Mouse (Mus musculus): Measurements from ENCODE around the gene Zfp511. TPM values are rescaled to one million over a fixed set of nuclear protein-coding genes. Genes with fewer than 3 reads are reported as not detected.

Zfp511 gene
- polyA plus RNA-seq, 1 experiment from 2014 or later, result 57.2 TPM

- Histone ChIP-seq H3K4me3 (replicated peaks) (no peak overlapping the region), H3K27ac (replicated peaks) (peak overlapping the region; percentile 37; the same call in 1 of the 2 replicates), H3K27me3 (replicated peaks) (0 out of 2 replicates have a peak, but pooled peaks cover 3% of the 10 kb centered on the region), H3K4me2 (peak overlapping the region; percentile 71; the same call in 1 of the 2 replicates), H3K4me1 (peaks cover 30% of the 10 kb centered on the region), H3K9ac (replicated peaks) (no peak overlapping the region), H3K36me3 (peaks cover 8% of the 10 kb centered on the region; the same call in 1 of the 2 replicates), H3K9me3 (replicated peaks) (no peaks in the 10 kb centered on the region)
- 4% methylated on average over 5 of the region's 5 CpGs for WGBS
- no peak for ATAC-seq (ENCODE audit: low FRiP score)
Measured at GRCm38 (mm10) chr7:140078711-140079110, 42.5 kb downstream of the Zfp511 start.

- Histone ChIP-seq H3K27me3 (replicated peaks) (no peaks in the 10 kb centered on the region), H3K4me2 (peak overlapping the region; percentile 71), H3K36me3 (peaks cover 5% of the 10 kb centered on the region; the same call in 1 of the 2 replicates), H3K27ac (replicated peaks) (peak overlapping the region; percentile 94), H3K4me3 (replicated peaks) (peak overlapping the region; percentile 49), H3K9me3 (replicated peaks) (no peaks in the 10 kb centered on the region), H3K4me1 (peaks cover 30% of the 10 kb centered on the region), H3K9ac (replicated peaks) (peak overlapping the region; percentile 76)
- WGBS, result 1% methylated on average over 24 of the region's 24 CpGs
- ATAC-seq (ENCODE audit: low FRiP score), result peak; percentile 79
Measured at GRCm38 (mm10) chr7:140080503-140081156, 44.4 kb downstream of the Zfp511 start.

- Histone ChIP-seq H3K4me1 (peaks cover 30% of the 10 kb centered on the region), H3K27me3 (replicated peaks) (no peaks in the 10 kb centered on the region), H3K36me3 (no peaks in the 10 kb centered on the region), H3K4me3 (replicated peaks) (peak overlapping the region; percentile 49), H3K9me3 (replicated peaks) (no peaks in the 10 kb centered on the region), H3K27ac (replicated peaks) (peak overlapping the region; percentile 94), H3K9ac (replicated peaks) (peak overlapping the region; percentile 76), H3K4me2 (peak overlapping the region; percentile 71)
- ATAC-seq (ENCODE audit: low FRiP score), result peak; percentile 69
- 9% methylated on average over 20 of the region's 20 CpGs for WGBS
Measured at GRCm38 (mm10) chr7:140081408-140082241, 45.4 kb downstream of the Zfp511 start.

- peak within 1 kb of the TSS; percentile 71 for H3K4me2 ChIP-seq
- H3K4me1 ChIP-seq, result peaks cover 30% of the 10 kb centered on the region
- no peaks in the 10 kb centered on the region for H3K9me3 ChIP-seq (replicated peaks)
- H3K9ac ChIP-seq (replicated peaks), result peak within 1 kb of the TSS; percentile 76
- no peaks in the 10 kb centered on the region for H3K27me3 ChIP-seq (replicated peaks)
- 5% methylated on average over 18 of the region's 18 CpGs for WGBS
- peak within 1 kb of the TSS; percentile 49 for H3K4me3 ChIP-seq (replicated peaks)
- ATAC-seq (ENCODE audit: low FRiP score), result peak; percentile 91
- no peaks in the 10 kb centered on the region for H3K36me3 ChIP-seq
- peak within 1 kb of the TSS; percentile 94 for H3K27ac ChIP-seq (replicated peaks)
Measured at GRCm38 (mm10) chr7:140082242-140082678, 46.1 kb downstream of the Zfp511 start, which contains the start of gene Caly. Gene Caly, minus strand, starts transcription at chr7:140082548.

Small RNA genes within 50 kb of the gene (microRNA-seq; reads per million reads assigned to microRNA genes)
- not detected for gene Mir7062

Other genes starting within 250 kb of the Zfp511 start
- 31.1 and 34.1 TPM in 2 replicates for gene Adgra1, start 202.2 kb upstream of the Zfp511 start, polyA plus RNA-seq (2015; fragmentation: Nextera tagmentation; extraction: Ambion mirVana)
- gene Kndc1, start 141.7 kb upstream of the Zfp511 start, polyA plus RNA-seq (2015; fragmentation: Nextera tagmentation; extraction: Ambion mirVana), result 12.5 and 15.5 TPM in 2 replicates
- 1.6 TPM in 1 of 2 replicates, not detected in the other for gene Utf1, start 92.6 kb upstream of the Zfp511 start, polyA plus RNA-seq (2015; fragmentation: Nextera tagmentation; extraction: Ambion mirVana)
- gene 6430531B16Rik, start 57.6 kb upstream of the Zfp511 start, polyA plus RNA-seq (2015; fragmentation: Nextera tagmentation; extraction: Ambion mirVana), result 0.82 and 1.2 TPM in 2 replicates
- 2.8 and 3.2 TPM in 2 replicates for gene Adam8, start 43.8 kb upstream of the Zfp511 start, polyA plus RNA-seq (2015; fragmentation: Nextera tagmentation; extraction: Ambion mirVana)
- gene Tubgcp2, start 278 bp downstream of the Zfp511 start, polyA plus RNA-seq (2015; fragmentation: Nextera tagmentation; extraction: Ambion mirVana), result 51.6 TPM in 2 replicates
- gene Msx3, start 12.7 kb downstream of the Zfp511 start, polyA plus RNA-seq (2015; fragmentation: Nextera tagmentation; extraction: Ambion mirVana), result 2.8 and 3.3 TPM in 2 replicates
- 293 and 360 TPM in 2 replicates for gene Caly, start 46.2 kb downstream of the Zfp511 start, polyA plus RNA-seq (2015; fragmentation: Nextera tagmentation; extraction: Ambion mirVana)
- 7.2 TPM in 1 of 2 replicates, not detected in the other for gene Prap1, start 57.0 kb downstream of the Zfp511 start, polyA plus RNA-seq (2015; fragmentation: Nextera tagmentation; extraction: Ambion mirVana)
- gene Fuom, start 66.0 kb downstream of the Zfp511 start, polyA plus RNA-seq (2015; fragmentation: Nextera tagmentation; extraction: Ambion mirVana), result 48.1 and 51.2 TPM in 2 replicates
- 10.7 and 14.7 TPM in 2 replicates for gene Paox, start 79.4 kb downstream of the Zfp511 start, polyA plus RNA-seq (2015; fragmentation: Nextera tagmentation; extraction: Ambion mirVana)
- gene Echs1, start 80.1 kb downstream of the Zfp511 start, polyA plus RNA-seq (2015; fragmentation: Nextera tagmentation; extraction: Ambion mirVana), result 116 and 121 TPM in 2 replicates
- gene Mtg1, start 101.2 kb downstream of the Zfp511 start, polyA plus RNA-seq (2015; fragmentation: Nextera tagmentation; extraction: Ambion mirVana), result 30.0 and 32.1 TPM in 2 replicates
- gene Sprn, start 118.5 kb downstream of the Zfp511 start, polyA plus RNA-seq (2015; fragmentation: Nextera tagmentation; extraction: Ambion mirVana), result 23.2 and 26.3 TPM in 2 replicates
- gene Olfr522, start 128.4 kb downstream of the Zfp511 start, polyA plus RNA-seq (2015; fragmentation: Nextera tagmentation; extraction: Ambion mirVana), result not detected in 2 replicates
- gene Olfr523, start 136.8 kb downstream of the Zfp511 start, polyA plus RNA-seq (2015; fragmentation: Nextera tagmentation; extraction: Ambion mirVana), result not detected in 2 replicates
- 0.63 TPM in 1 of 2 replicates, not detected in the other for gene Olfr524, start 169.6 kb downstream of the Zfp511 start, polyA plus RNA-seq (2015; fragmentation: Nextera tagmentation; extraction: Ambion mirVana)
- 13.1 TPM in 1 of 2 replicates, not detected in the other for gene Cd163l1, start 181.9 kb downstream of the Zfp511 start, polyA plus RNA-seq (2015; fragmentation: Nextera tagmentation; extraction: Ambion mirVana)
- gene 5830411N06Rik, start 210.9 kb downstream of the Zfp511 start, polyA plus RNA-seq (2015; fragmentation: Nextera tagmentation; extraction: Ambion mirVana), result 0.05 and 0.50 TPM in 2 replicates